Mouse (Mus musculus): ENCODE results near the gene Svop. TPM values are rescaled to one million over a fixed set of nuclear protein-coding genes. Genes with fewer than 3 reads are reported as not detected.
A peak's percentile ranks its signal among the peaks of the same experiment; 100 is the strongest.

The Svop gene
- polyA plus RNA-seq, 1 experiment from 2014 or later, result not detected

- Histone ChIP-seq H3K27me3 (ENCODE audit: insufficient read depth, low read length) (no peaks in the 10 kb centered on the region), H3K4me1 (ENCODE audit: insufficient read depth) (no peaks in the 10 kb centered on the region), H3K9ac (replicated peaks) (no peak overlapping the region), H3K36me3 (replicated peaks; ENCODE audit: insufficient read depth, low read length) (no peaks in the 10 kb centered on the region), H3K27ac (ENCODE audit: low read depth) (no peak overlapping the region), H3K4me2 (ENCODE audit: low read depth, low read length) (no peak overlapping the region), H3K9me3 (ENCODE audit: low read length) (no peaks in the 10 kb centered on the region), H3K4me3 (ENCODE audit: low read depth, low read length) (no peak overlapping the region)
- no peak for DNase-seq
- TF ChIP-seq CTCF (IDR thresholded peaks at IDR 0.05; ENCODE audit: low read depth) (peak; percentile 76), EP300 (IDR thresholded peaks at IDR 0.05; ENCODE audit: low read depth) (no peak)
- ATAC-seq, result no peak
- WGBS (ENCODE audit: insufficient replicate concordance), result 63% methylated on average over 1 of the region's 1 CpGs
Measured at GRCm38 (mm10) chr5:114045134-114045533, 46.2 kb downstream of the Svop start.

- 73% methylated on average over 4 of the region's 4 CpGs for WGBS (ENCODE audit: insufficient replicate concordance)
- H3K27me3 ChIP-seq (ENCODE audit: insufficient read depth, low read length), result no peaks in the 10 kb centered on the region
- no peak overlapping the region for H3K9ac ChIP-seq (replicated peaks)
- no peaks in the 10 kb centered on the region for H3K36me3 ChIP-seq (replicated peaks; ENCODE audit: insufficient read depth, low read length)
- no peak for TF ChIP-seq EP300 (IDR thresholded peaks at IDR 0.05; ENCODE audit: low read depth)
- no peak for TF ChIP-seq CTCF (IDR thresholded peaks at IDR 0.05; ENCODE audit: low read depth)
- no peaks in the 10 kb centered on the region for H3K4me1 ChIP-seq (ENCODE audit: insufficient read depth)
- DNase-seq (no peak), ATAC-seq (no peak)
- no peaks in the 10 kb centered on the region for H3K9me3 ChIP-seq (ENCODE audit: low read length)
- H3K27ac ChIP-seq (ENCODE audit: low read depth), result no peak overlapping the region
- H3K4me2 ChIP-seq (ENCODE audit: low read depth, low read length), result no peak overlapping the region
- H3K4me3 ChIP-seq (ENCODE audit: low read depth, low read length), result no peak overlapping the region
Measured at GRCm38 (mm10) chr5:114043800-114044199, 47.6 kb downstream of the Svop start.

DNA sequence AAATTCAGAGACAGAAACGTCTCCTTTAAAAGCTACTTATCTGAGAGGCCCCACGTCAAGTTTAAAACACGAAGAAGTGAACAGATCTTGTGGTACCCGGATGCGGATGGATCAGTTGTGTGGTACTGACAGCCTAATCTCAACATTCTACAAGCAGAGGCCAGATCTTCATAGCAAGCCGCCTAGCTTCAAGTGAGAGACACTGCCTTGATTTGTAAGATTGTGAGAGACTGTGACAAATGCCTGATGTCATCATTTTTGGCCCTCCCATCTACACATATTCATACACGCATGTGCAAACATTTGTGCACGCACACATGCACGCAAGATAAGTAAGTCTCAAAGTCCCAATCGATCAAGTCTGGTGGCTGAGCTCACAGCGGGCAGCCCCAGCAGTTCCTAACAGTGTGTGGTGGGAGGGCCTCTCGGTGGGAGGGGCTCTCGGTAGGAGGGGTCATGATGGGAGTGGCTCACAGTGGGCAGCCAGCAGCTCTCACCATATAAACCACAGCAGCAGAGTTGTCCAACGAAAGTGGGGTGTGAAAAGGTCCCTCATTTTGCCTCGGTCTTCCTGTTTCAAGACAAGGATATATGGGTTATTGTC, 49.9 kb downstream of the Svop start:
- peak; percentile 96 for ATAC-seq
- Histone ChIP-seq H3K9me3 (ENCODE audit: low read length) (no peaks in the 10 kb centered on the region), H3K9ac (replicated peaks) (no peak overlapping the region), H3K27ac (ENCODE audit: low read depth) (no peak overlapping the region), H3K4me1 (ENCODE audit: insufficient read depth) (no peaks in the 10 kb centered on the region), H3K4me3 (ENCODE audit: low read depth, low read length) (no peak overlapping the region), H3K36me3 (replicated peaks; ENCODE audit: insufficient read depth, low read length) (no peaks in the 10 kb centered on the region), H3K27me3 (ENCODE audit: insufficient read depth, low read length) (no peaks in the 10 kb centered on the region), H3K4me2 (ENCODE audit: low read depth, low read length) (no peak overlapping the region)
- 12% methylated on average over 15 of the region's 15 CpGs for WGBS (ENCODE audit: insufficient replicate concordance)
- DNase-seq, result peak; percentile 71
- no peak for TF ChIP-seq EP300 (IDR thresholded peaks at IDR 0.05; ENCODE audit: low read depth)
- TF ChIP-seq CTCF (IDR thresholded peaks at IDR 0.05; ENCODE audit: low read depth), result peak; percentile 18; the same call in 1 of the 2 replicates

DNA sequence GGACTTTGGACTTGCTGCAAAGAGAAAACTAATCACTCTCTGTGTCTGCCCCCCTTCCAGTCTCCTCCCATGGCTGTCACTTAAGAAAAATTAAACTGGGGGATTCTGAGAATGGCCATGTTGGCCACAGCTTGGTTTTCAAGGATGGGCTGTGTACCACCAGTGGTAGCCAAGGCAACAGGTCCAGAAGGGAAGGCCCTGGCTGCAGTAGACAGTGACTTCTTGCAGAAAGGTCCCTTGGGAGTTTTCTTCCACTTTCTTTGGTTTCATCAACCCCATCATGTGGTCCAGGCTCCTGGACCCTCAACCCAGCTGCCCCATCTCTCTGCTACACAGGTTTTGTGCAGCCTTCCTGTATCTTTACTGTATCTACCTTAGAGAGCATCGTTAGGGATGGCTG, 50.5 kb downstream of the Svop start:
- TF ChIP-seq CTCF (IDR thresholded peaks at IDR 0.05; ENCODE audit: low read depth), result no peak
- no peak for TF ChIP-seq EP300 (IDR thresholded peaks at IDR 0.05; ENCODE audit: low read depth)
- Histone ChIP-seq H3K4me1 (ENCODE audit: insufficient read depth) (no peaks in the 10 kb centered on the region), H3K4me3 (ENCODE audit: low read depth, low read length) (no peak overlapping the region), H3K9ac (replicated peaks) (no peak overlapping the region), H3K4me2 (ENCODE audit: low read depth, low read length) (no peak overlapping the region), H3K27me3 (ENCODE audit: insufficient read depth, low read length) (no peaks in the 10 kb centered on the region), H3K27ac (ENCODE audit: low read depth) (no peak overlapping the region), H3K36me3 (replicated peaks; ENCODE audit: insufficient read depth, low read length) (no peaks in the 10 kb centered on the region), H3K9me3 (ENCODE audit: low read length) (no peaks in the 10 kb centered on the region)
- 30% methylated on average over 1 of the region's 1 CpGs for WGBS (ENCODE audit: insufficient replicate concordance)
- DNase-seq, result no peak
- ATAC-seq, result no peak

DNA sequence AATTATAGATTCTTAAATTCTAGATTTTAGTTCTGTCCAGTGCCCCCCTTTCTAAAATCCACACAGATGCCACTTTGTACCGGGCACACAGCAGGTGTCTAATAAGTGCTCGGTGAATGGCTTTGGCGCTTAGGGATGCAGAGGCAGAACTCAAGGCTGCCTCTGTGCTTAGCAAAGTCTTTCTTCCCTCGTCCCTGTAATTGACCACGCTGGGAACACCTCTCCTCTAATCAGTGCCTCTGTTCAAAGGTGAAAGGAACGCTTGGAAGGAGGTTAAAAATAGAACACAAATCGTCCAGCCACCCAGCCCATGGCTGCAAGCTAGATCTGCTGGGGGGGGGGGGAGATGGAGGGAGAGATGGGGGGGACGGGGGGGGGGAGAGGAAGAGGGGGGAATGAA, 50.9 kb downstream of the Svop start:
- ATAC-seq, result no peak
- H3K36me3 ChIP-seq (replicated peaks; ENCODE audit: insufficient read depth, low read length), result no peaks in the 10 kb centered on the region
- no peak overlapping the region for H3K27ac ChIP-seq (ENCODE audit: low read depth)
- no peaks in the 10 kb centered on the region for H3K9me3 ChIP-seq (ENCODE audit: low read length)
- 39% methylated on average over 8 of the region's 8 CpGs for WGBS (ENCODE audit: insufficient replicate concordance)
- no peaks in the 10 kb centered on the region for H3K27me3 ChIP-seq (ENCODE audit: insufficient read depth, low read length)
- no peak overlapping the region for H3K4me3 ChIP-seq (ENCODE audit: low read depth, low read length)
- no peak for DNase-seq
- no peaks in the 10 kb centered on the region for H3K4me1 ChIP-seq (ENCODE audit: insufficient read depth)
- no peak overlapping the region for H3K9ac ChIP-seq (replicated peaks)
- H3K4me2 ChIP-seq (ENCODE audit: low read depth, low read length), result no peak overlapping the region
- TF ChIP-seq EP300 (IDR thresholded peaks at IDR 0.05; ENCODE audit: low read depth) (no peak), CTCF (IDR thresholded peaks at IDR 0.05; ENCODE audit: low read depth) (no peak)

DNA sequence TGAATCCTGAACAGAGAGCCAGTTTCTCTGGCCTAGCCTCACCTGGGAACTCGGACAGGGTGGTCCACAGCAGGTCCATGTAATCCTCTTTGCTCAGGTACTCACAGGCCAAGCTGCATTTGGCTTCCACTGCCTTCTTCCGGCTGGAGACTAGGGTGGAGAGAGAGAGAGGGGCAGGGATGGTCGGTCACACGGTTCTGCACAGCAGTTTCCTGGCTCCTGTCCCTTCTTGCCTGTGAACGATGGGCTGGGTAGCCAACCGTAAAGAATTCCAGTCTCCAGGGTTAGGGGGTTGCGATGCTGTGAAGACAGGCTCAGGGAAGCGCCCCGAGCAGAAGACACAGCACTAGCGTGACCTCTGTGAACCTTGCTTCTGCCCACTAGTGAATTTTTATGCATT, 56.3 kb downstream of the Svop start:
- Histone ChIP-seq H3K9ac (replicated peaks) (no peak overlapping the region), H3K4me3 (ENCODE audit: low read depth, low read length) (no peak overlapping the region), H3K27ac (ENCODE audit: low read depth) (no peak overlapping the region), H3K36me3 (replicated peaks; ENCODE audit: insufficient read depth, low read length) (no peaks in the 10 kb centered on the region), H3K4me2 (ENCODE audit: low read depth, low read length) (no peak overlapping the region), H3K4me1 (ENCODE audit: insufficient read depth) (no peaks in the 10 kb centered on the region), H3K9me3 (ENCODE audit: low read length) (no peaks in the 10 kb centered on the region; the same call in 1 of the 2 replicates), H3K27me3 (ENCODE audit: insufficient read depth, low read length) (no peaks in the 10 kb centered on the region)
- TF ChIP-seq CTCF (IDR thresholded peaks at IDR 0.05; ENCODE audit: low read depth) (no peak), EP300 (IDR thresholded peaks at IDR 0.05; ENCODE audit: low read depth) (no peak)
- WGBS (ENCODE audit: insufficient replicate concordance), result 61% methylated on average over 10 of the region's 10 CpGs
- no peak for ATAC-seq
- no peak for DNase-seq
